Mouse (Mus musculus) midbrain, embryonic 13.5 days (tissue): ENCODE measurements around the gene 1600015I10Rik. TPM values are rescaled to one million over a fixed set of nuclear protein-coding genes. Genes with fewer than 3 reads are reported as not detected.

Experiments
- ATAC-seq: fragments of 200-750 bp; cut with Nextera tagmentation; 2 replicates; pipeline ENCODE4 v1.8.0; 2017; ENCODE audit warnings: mild to moderate bottlenecking, moderate TSS enrichment, moderate library complexity
- H3K27ac ChIP-seq: fragments of 300-500 bp; sonication (generic); 2 replicates; pipeline ENCODE4 v1.5.1; 2015; ENCODE audit warnings: inconsistent platforms, mild to moderate bottlenecking, moderate library complexity
- H3K27me3 ChIP-seq: fragments of 300-500 bp; sonication (generic); 2 replicates; pipeline ENCODE4 v1.6.1; 2015; ENCODE audit warnings: mild to moderate bottlenecking, inconsistent platforms
- H3K36me3 ChIP-seq: fragments of 300-500 bp; sonication (generic); 2 replicates; pipeline ENCODE4 v1.6.1; 2015; ENCODE audit warnings: mild to moderate bottlenecking, inconsistent platforms
- H3K4me1 ChIP-seq: fragments of 300-500 bp; sonication (generic); replicated peaks from 2 replicates; pipeline ENCODE4 v1.6.1; 2015; ENCODE audit warnings: inconsistent platforms
- H3K4me2 ChIP-seq: fragments of 300-500 bp; sonication (generic); replicated peaks from 2 replicates; pipeline ENCODE4 v1.6.1; 2015; ENCODE audit warnings: moderate library complexity, mild to moderate bottlenecking, inconsistent platforms
- H3K4me3 ChIP-seq: fragments of 300-500 bp; sonication (generic); replicated peaks from 2 replicates; pipeline ENCODE4 v1.5.1; 2015; ENCODE audit warnings: mild to moderate bottlenecking, inconsistent platforms
- H3K9ac ChIP-seq: fragments of 300-500 bp; sonication (generic); replicated peaks from 2 replicates; pipeline ENCODE4 v1.6.1; 2015; ENCODE audit warnings: mild to moderate bottlenecking, inconsistent platforms
- H3K9me3 ChIP-seq: fragments of 300-500 bp; sonication (generic); 2 replicates; pipeline ENCODE4 v1.6.1; 2016; ENCODE audit warnings: mild to moderate bottlenecking, inconsistent platforms
- WGBS: fragments of 180-500 bp; shearing (Covaris S2); methylation state at CpG from one replicate; pipeline ENCODE4 v1.1.7; 2015; 5-methylcytosine and 5-hydroxymethylcytosine counted together
- polyA plus RNA-seq: library from polyadenylated mRNA; unstranded; fragments of >200 nt; fragmentation: Nextera tagmentation; extraction: Ambion mirVana; gene quantifications from 2 replicates; pipeline ENCODE4 v1.2.1, GENCODE M21; 2015

1600015I10Rik gene
- polyA plus RNA-seq, 1 experiment from 2014 or later, result not detected

GRCm38 (mm10) chr6:48979616-48980015, 49.9 kb downstream of the 1600015I10Rik start:
- Histone ChIP-seq H3K4me2 (no peak overlapping the region), H3K9me3 (no peaks in the 10 kb centered on the region), H3K27me3 (no peaks in the 10 kb centered on the region), H3K9ac (no peak overlapping the region), H3K4me1 (no peaks in the 10 kb centered on the region), H3K27ac (no peak overlapping the region), H3K36me3 (no peaks in the 10 kb centered on the region), H3K4me3 (no peak overlapping the region)
- ATAC-seq, result no peak
- 62% methylated on average over 1 of the region's 1 CpGs for WGBS

- no peaks in the 10 kb centered on the region for H3K27me3 ChIP-seq
- ATAC-seq, result no peak
- H3K4me3 ChIP-seq, result no peak overlapping the region
- no peaks in the 10 kb centered on the region for H3K4me1 ChIP-seq
- 82% methylated on average over 3 of the region's 3 CpGs for WGBS
- H3K4me2 ChIP-seq, result no peak overlapping the region
- H3K9me3 ChIP-seq, result no peaks in the 10 kb centered on the region
- no peaks in the 10 kb centered on the region for H3K36me3 ChIP-seq
- H3K27ac ChIP-seq, result no peak overlapping the region
- no peak overlapping the region for H3K9ac ChIP-seq
Observed at GRCm38 (mm10) chr6:48982305-48982704, 52.6 kb downstream of the 1600015I10Rik start.

Other genes with a start within 250 kb of the 1600015I10Rik start
- 1.2 and 2.1 TPM in 2 replicates for gene Gimap4, start 245.3 kb upstream of the 1600015I10Rik start, polyA plus RNA-seq
- 5.4 and 7.0 TPM in 2 replicates for gene Gimap6, start 221.7 kb upstream of the 1600015I10Rik start, polyA plus RNA-seq
- not detected in 2 replicates for gene Gm28053, start 211.3 kb upstream of the 1600015I10Rik start, polyA plus RNA-seq
- not detected in 2 replicates for gene Gimap7, start 211.3 kb upstream of the 1600015I10Rik start, polyA plus RNA-seq
- gene Gimap1, start 190.8 kb upstream of the 1600015I10Rik start, polyA plus RNA-seq, result 3.0 and 5.2 TPM in 2 replicates
- 0.94 and 0.98 TPM in 2 replicates for gene Gimap5, start 183.7 kb upstream of the 1600015I10Rik start, polyA plus RNA-seq
- gene Gimap3, start 159.0 kb upstream of the 1600015I10Rik start, polyA plus RNA-seq, result not detected in 2 replicates
- 16.4 and 19.4 TPM in 2 replicates for gene Tmem176a, start 89.0 kb upstream of the 1600015I10Rik start, polyA plus RNA-seq
- gene Tmem176b, start 88.4 kb upstream of the 1600015I10Rik start, polyA plus RNA-seq, result 93.2 and 108 TPM in 2 replicates
- gene Aoc1, start 57.0 kb upstream of the 1600015I10Rik start, polyA plus RNA-seq, result 0.09 TPM in 1 of 2 replicates, not detected in the other
- gene Doxl2, start 45.1 kb downstream of the 1600015I10Rik start, polyA plus RNA-seq, result not detected in 2 replicates
- not detected in 2 replicates for gene Svs1, start 57.0 kb downstream of the 1600015I10Rik start, polyA plus RNA-seq
- 0.05 and 0.11 TPM in 2 replicates for gene Gpnmb, start 106.7 kb downstream of the 1600015I10Rik start, polyA plus RNA-seq
- 65.2 and 70.3 TPM in 2 replicates for gene Malsu1, start 143.9 kb downstream of the 1600015I10Rik start, polyA plus RNA-seq